Mouse (Mus musculus) liver, postnatal 0 days (tissue): ENCODE results near the gene Fam178b. TPM values are rescaled to one million over a fixed set of nuclear protein-coding genes. Genes with fewer than 3 reads are reported as not detected.

Experiments
- ATAC-seq: fragments of 200-750 bp; cut with Nextera tagmentation; 2 replicates; pipeline ENCODE4 v1.8.0; 2017; ENCODE audit warnings: mild to moderate bottlenecking, moderate library complexity
- DNase-seq: peaks from one replicate; pipeline ENCODE4 v3.0.0-alpha.2; 2016
- H3K27ac ChIP-seq: fragments of 300-500 bp; sonication (generic); 2 replicates; pipeline ENCODE4 v1.5.1; 2014; ENCODE audit warnings: antibody characterized with exemption, moderate library complexity, mild to moderate bottlenecking, low read depth
- H3K27me3 ChIP-seq: fragments of 300-500 bp; sonication (generic); 2 replicates; pipeline ENCODE4 v1.6.1; 2014; ENCODE audit warnings: low read length, control low read depth, mixed read lengths; ENCODE audit not compliant: insufficient read depth
- H3K36me3 ChIP-seq: fragments of 300-500 bp; sonication (generic); replicated peaks from 2 replicates; pipeline ENCODE4 v1.6.1; 2014; ENCODE audit warnings: mild to moderate bottlenecking, control low read depth, low read length, moderate library complexity, mixed read lengths; ENCODE audit not compliant: insufficient read depth
- H3K4me1 ChIP-seq: fragments of 300-500 bp; sonication (generic); 2 replicates; pipeline ENCODE4 v1.6.1; 2014; ENCODE audit warnings: antibody characterized with exemption, mild to moderate bottlenecking, control low read depth; ENCODE audit not compliant: insufficient read depth
- H3K4me2 ChIP-seq: fragments of 300-500 bp; sonication (generic); 2 replicates; pipeline ENCODE4 v1.6.1; 2014; ENCODE audit warnings: low read depth, mild to moderate bottlenecking, low read length, moderate library complexity, mixed read lengths
- H3K4me3 ChIP-seq: fragments of 300-500 bp; sonication (generic); 2 replicates; pipeline ENCODE4 v1.5.1; 2014; ENCODE audit warnings: low read depth, low read length
- H3K9ac ChIP-seq: fragments of 300-500 bp; sonication (generic); replicated peaks from 2 replicates; pipeline ENCODE4 v1.6.1; 2014; ENCODE audit warnings: mild to moderate bottlenecking, moderate library complexity
- H3K9me3 ChIP-seq: fragments of 300-500 bp; sonication (generic); 2 replicates; pipeline ENCODE4 v1.6.1; 2016; ENCODE audit warnings: mild to moderate bottlenecking, control low read depth, low read length, mixed read lengths
- CTCF ChIP-seq: sonication (generic); IDR thresholded peaks from 2 replicates; pipeline ENCODE4 v1.5.1; 2016; ENCODE audit warnings: antibody characterized with exemption, low read depth
- EP300 ChIP-seq: IDR thresholded peaks from 2 replicates; pipeline ENCODE4 v1.6.1; 2016; ENCODE audit warnings: antibody characterized with exemption, low read depth, mild to moderate bottlenecking
- WGBS: fragments of 180-500 bp; shearing (Covaris S2); extraction: QIAGEN DNeasy Blood & Tissue Kit; methylation state at CpG from one replicate; pipeline ENCODE4 v1.1.7; 2014; ENCODE audit not compliant: insufficient replicate concordance; 5-methylcytosine and 5-hydroxymethylcytosine counted together
- polyA plus RNA-seq: library from polyadenylated mRNA; unstranded; fragments of >200 nt; fragmentation: Nextera tagmentation; extraction: Ambion mirVana; gene quantifications from 2 replicates; pipeline ENCODE4 v1.2.1, GENCODE M21; 2015

Gene Fam178b
- polyA plus RNA-seq, 1 experiment from 2014 or later: 0.16 TPM

- Histone ChIP-seq H3K9me3 (no peaks in the 10 kb centered on the region), H3K9ac (no peak overlapping the region), H3K4me2 (no peak overlapping the region), H3K4me1 (peaks cover 12% of the 10 kb centered on the region), H3K36me3 (no peaks in the 10 kb centered on the region), H3K27ac (no peak overlapping the region), H3K27me3 (no peaks in the 10 kb centered on the region), H3K4me3 (no peak overlapping the region)
- DNase-seq: no peak
- no peak for TF ChIP-seq CTCF
- TF ChIP-seq EP300: no peak
- no peak for ATAC-seq
- WGBS: 73% methylated on average over 5 of the region's 5 CpGs
Observed at GRCm38 (mm10) chr1:36633920-36634319, 49.1 kb downstream of the Fam178b start.

DNA sequence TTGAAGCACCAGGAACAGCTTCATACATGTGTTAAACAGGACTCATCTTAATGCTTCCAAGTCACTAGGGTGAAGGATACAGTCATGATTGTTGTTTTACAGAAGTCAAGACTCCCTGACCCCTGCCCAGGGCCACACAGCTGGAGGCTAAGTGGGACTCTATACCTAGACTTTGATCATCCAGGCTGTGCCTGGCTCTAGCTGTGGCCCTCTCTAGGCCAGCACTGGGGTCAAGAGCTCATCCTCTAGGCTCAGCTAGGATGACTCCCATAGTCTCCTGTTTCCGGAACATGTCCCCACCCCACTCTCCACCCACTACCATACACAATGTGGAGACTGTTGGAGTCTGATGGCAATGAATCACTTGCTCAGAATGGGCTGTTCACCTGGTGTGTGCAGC, 50.1 kb downstream of the Fam178b start:
- no peak for ATAC-seq
- H3K9me3 ChIP-seq: no peaks in the 10 kb centered on the region
- no peak overlapping the region for H3K9ac ChIP-seq
- TF ChIP-seq EP300 (no peak), CTCF (no peak)
- H3K4me2 ChIP-seq: no peak overlapping the region
- H3K27ac ChIP-seq: no peak overlapping the region
- no peak overlapping the region for H3K4me3 ChIP-seq
- no peaks in the 10 kb centered on the region for H3K36me3 ChIP-seq
- no peaks in the 10 kb centered on the region for H3K27me3 ChIP-seq
- DNase-seq: no peak
- H3K4me1 ChIP-seq: peaks cover 14% of the 10 kb centered on the region
- WGBS: 89% methylated on average over 1 of the region's 1 CpGs

GRCm38 (mm10) chr1:36632090-36632489, 50.9 kb downstream of the Fam178b start:
- no peak for DNase-seq
- Histone ChIP-seq H3K9me3 (no peaks in the 10 kb centered on the region), H3K4me1 (peaks cover 10% of the 10 kb centered on the region), H3K4me3 (no peak overlapping the region), H3K27me3 (no peaks in the 10 kb centered on the region), H3K4me2 (no peak overlapping the region), H3K9ac (no peak overlapping the region), H3K27ac (no peak overlapping the region), H3K36me3 (no peaks in the 10 kb centered on the region)
- TF ChIP-seq CTCF: no peak
- TF ChIP-seq EP300: no peak
- WGBS: 81% methylated on average over 4 of the region's 4 CpGs
- no peak for ATAC-seq

DNA sequence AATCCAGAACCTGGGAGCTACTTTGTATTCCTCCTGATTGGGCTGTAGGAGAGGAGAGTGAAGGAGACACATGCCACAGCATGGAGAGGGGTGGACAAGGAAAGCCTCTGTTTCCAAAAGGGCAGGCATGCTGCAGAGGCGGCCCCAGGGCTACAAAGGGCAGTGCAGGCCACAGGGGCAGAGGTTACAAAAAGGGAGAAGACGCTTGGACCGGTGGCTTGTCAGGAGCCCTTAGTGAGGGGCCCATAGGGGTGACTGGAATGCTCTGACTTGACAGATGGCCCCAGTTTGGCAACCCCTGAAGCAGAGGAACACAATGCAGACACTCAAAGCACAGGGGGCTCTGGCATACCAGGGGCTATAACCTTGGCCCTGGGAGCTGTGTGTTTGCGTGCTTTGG, 51.6 kb downstream of the Fam178b start:
- Histone ChIP-seq H3K4me3 (no peak overlapping the region), H3K27me3 (no peaks in the 10 kb centered on the region), H3K9ac (no peak overlapping the region), H3K9me3 (no peaks in the 10 kb centered on the region), H3K36me3 (no peaks in the 10 kb centered on the region), H3K27ac (no peak overlapping the region), H3K4me1 (peaks cover 3% of the 10 kb centered on the region; the same call in 1 of the 2 replicates), H3K4me2 (no peak overlapping the region)
- ATAC-seq: no peak
- no peak for DNase-seq
- no peak for TF ChIP-seq CTCF
- no peak for TF ChIP-seq EP300
- WGBS: 67% methylated on average over 4 of the region's 4 CpGs

DNA sequence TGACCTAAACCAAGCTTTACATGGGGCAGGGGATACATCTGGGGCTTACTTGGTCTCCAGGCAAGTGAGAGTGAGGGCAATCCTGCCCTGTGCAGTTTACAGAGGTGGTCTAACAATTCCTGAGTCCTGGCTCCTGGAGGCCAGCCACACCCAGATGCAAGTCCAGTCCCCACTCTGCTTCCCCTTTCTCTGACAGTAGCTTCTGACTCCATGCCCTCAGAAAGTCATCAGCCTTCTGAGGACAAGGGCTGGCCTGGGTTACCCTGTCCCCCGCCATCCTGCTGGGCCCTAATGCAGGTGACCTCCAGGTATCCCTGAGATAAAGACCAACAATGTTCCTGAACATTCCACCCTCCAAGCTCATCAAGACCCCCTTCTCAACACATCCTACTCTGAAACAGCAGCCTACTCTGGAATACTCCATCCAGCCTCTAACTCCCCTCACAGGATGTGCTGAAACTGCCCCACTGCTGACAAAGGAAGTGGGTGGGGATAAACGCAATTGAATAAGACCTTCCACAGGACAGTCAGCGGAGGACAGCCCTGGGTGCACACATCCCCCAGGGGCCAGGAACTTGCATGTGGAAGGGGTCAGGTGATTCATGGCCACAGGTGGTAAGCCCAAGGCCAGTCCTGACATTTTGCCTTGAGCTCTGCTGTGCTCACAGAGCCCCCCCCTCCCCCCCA, 52.8 kb downstream of the Fam178b start:
- no peak for TF ChIP-seq EP300
- no peak for TF ChIP-seq CTCF
- no peaks in the 10 kb centered on the region for H3K27me3 ChIP-seq
- H3K4me2 ChIP-seq: no peak overlapping the region; the same call in 1 of the 2 replicates
- H3K9ac ChIP-seq: no peak overlapping the region
- H3K27ac ChIP-seq: no peak overlapping the region
- ATAC-seq (no peak), DNase-seq (no peak)
- H3K36me3 ChIP-seq: no peaks in the 10 kb centered on the region
- 0 out of 2 replicates have a peak, but pooled peaks cover 2% of the 10 kb centered on the region for H3K4me1 ChIP-seq
- no peaks in the 10 kb centered on the region for H3K9me3 ChIP-seq
- WGBS: 49% methylated on average over 3 of the region's 3 CpGs
- no peak overlapping the region for H3K4me3 ChIP-seq

- H3K4me1 ChIP-seq: 0 out of 2 replicates have a peak, but pooled peaks cover 2% of the 10 kb centered on the region
- TF ChIP-seq EP300: no peak
- TF ChIP-seq CTCF: no peak
- H3K27ac ChIP-seq: peak overlapping the region; percentile 34; the same call in 1 of the 2 replicates
- no peak for DNase-seq
- no peaks in the 10 kb centered on the region for H3K27me3 ChIP-seq
- no peak for ATAC-seq
- H3K4me2 ChIP-seq: no peak overlapping the region
- H3K36me3 ChIP-seq: no peaks in the 10 kb centered on the region
- H3K9me3 ChIP-seq: no peaks in the 10 kb centered on the region
- no peak overlapping the region for H3K9ac ChIP-seq
- H3K4me3 ChIP-seq: no peak overlapping the region
- WGBS: 59% methylated on average over 8 of the region's 8 CpGs
Observed at GRCm38 (mm10) chr1:36628585-36628984, 54.4 kb downstream of the Fam178b start.
